Mouse (Mus musculus): Measurements from ENCODE around the gene Gps1. TPM values are rescaled to one million over a fixed set of nuclear protein-coding genes. Genes with fewer than 3 reads are reported as not detected.

Gps1 gene
- 50.2 TPM for polyA plus RNA-seq (2015; fragmentation: Illumina TruSeq; extraction: RNeasy Lipid Tissue Mini Kit (QIAGEN cat#74804); ENCODE audit: insufficient read depth, low replicate concordance)

GRCm38 (mm10) chr11:120784064-120784791 is at the start of gene Gps1, which contains the start of gene Rfng:
TSS of gene Gps1 (plus strand) at chr11:120784272.
TSS of gene Rfng (minus strand) at chr11:120784207.

GRCm38 (mm10) chr11:120762672-120763041 is 21.4 kb upstream of the Gps1 start, which contains the start of gene Hmga1b:
TSS of gene Hmga1b (plus strand) at chr11:120762794.

GRCm38 (mm10) chr11:120795756-120796613 is 11.9 kb downstream of the Gps1 start, which contains the start of gene Dus1l:
TSS of gene Dus1l (minus strand) at chr11:120796403.

GRCm38 (mm10) chr11:120823956-120824786 is 40.1 kb downstream of the Gps1 start, which contains the start of gene Fasn:
TSS of gene Fasn (minus strand) at chr11:120824547.

Other genes with a start within 250 kb of the Gps1 start
- 25.6 TPM for gene Mcrip1, start 234.5 kb upstream of the Gps1 start, polyA plus RNA-seq (2015; fragmentation: Illumina TruSeq; extraction: RNeasy Lipid Tissue Mini Kit (QIAGEN cat#74804); ENCODE audit: insufficient read depth, low replicate concordance)
- not detected for gene Ppp1r27, start 233.1 kb upstream of the Gps1 start, polyA plus RNA-seq (2015; fragmentation: Illumina TruSeq; extraction: RNeasy Lipid Tissue Mini Kit (QIAGEN cat#74804); ENCODE audit: insufficient read depth, low replicate concordance)
- 169 TPM for gene P4hb, start 211.0 kb upstream of the Gps1 start, polyA plus RNA-seq (2015; fragmentation: Illumina TruSeq; extraction: RNeasy Lipid Tissue Mini Kit (QIAGEN cat#74804); ENCODE audit: insufficient read depth, low replicate concordance)
- 169 TPM for gene Arhgdia, start 202.6 kb upstream of the Gps1 start, polyA plus RNA-seq (2015; fragmentation: Illumina TruSeq; extraction: RNeasy Lipid Tissue Mini Kit (QIAGEN cat#74804); ENCODE audit: insufficient read depth, low replicate concordance)
- gene Alyref, start 185.9 kb upstream of the Gps1 start, polyA plus RNA-seq (2015; fragmentation: Illumina TruSeq; extraction: RNeasy Lipid Tissue Mini Kit (QIAGEN cat#74804); ENCODE audit: insufficient read depth, low replicate concordance) = 65.0 TPM
- gene Anapc11, start 185.9 kb upstream of the Gps1 start, polyA plus RNA-seq (2015; fragmentation: Illumina TruSeq; extraction: RNeasy Lipid Tissue Mini Kit (QIAGEN cat#74804); ENCODE audit: insufficient read depth, low replicate concordance) = 30.2 TPM
- not detected for gene Npb, start 175.8 kb upstream of the Gps1 start, polyA plus RNA-seq (2015; fragmentation: Illumina TruSeq; extraction: RNeasy Lipid Tissue Mini Kit (QIAGEN cat#74804); ENCODE audit: insufficient read depth, low replicate concordance)
- gene Pcyt2, start 166.3 kb upstream of the Gps1 start, polyA plus RNA-seq (2015; fragmentation: Illumina TruSeq; extraction: RNeasy Lipid Tissue Mini Kit (QIAGEN cat#74804); ENCODE audit: insufficient read depth, low replicate concordance) = 42.1 TPM
- 70.1 TPM for gene Sirt7, start 159.0 kb upstream of the Gps1 start, polyA plus RNA-seq (2015; fragmentation: Illumina TruSeq; extraction: RNeasy Lipid Tissue Mini Kit (QIAGEN cat#74804); ENCODE audit: insufficient read depth, low replicate concordance)
- 22.5 TPM for gene Mafg, start 150.7 kb upstream of the Gps1 start, polyA plus RNA-seq (2015; fragmentation: Illumina TruSeq; extraction: RNeasy Lipid Tissue Mini Kit (QIAGEN cat#74804); ENCODE audit: insufficient read depth, low replicate concordance)
- gene Pycr1, start 140.5 kb upstream of the Gps1 start, polyA plus RNA-seq (2015; fragmentation: Illumina TruSeq; extraction: RNeasy Lipid Tissue Mini Kit (QIAGEN cat#74804); ENCODE audit: insufficient read depth, low replicate concordance) = 1.8 TPM
- gene Myadml2, start 136.1 kb upstream of the Gps1 start, polyA plus RNA-seq (2015; fragmentation: Illumina TruSeq; extraction: RNeasy Lipid Tissue Mini Kit (QIAGEN cat#74804); ENCODE audit: insufficient read depth, low replicate concordance) = 0.73 TPM
- gene Notum, start 123.1 kb upstream of the Gps1 start, polyA plus RNA-seq (2015; fragmentation: Illumina TruSeq; extraction: RNeasy Lipid Tissue Mini Kit (QIAGEN cat#74804); ENCODE audit: insufficient read depth, low replicate concordance) = not detected
- 22.3 TPM for gene Aspscr1, start 111.3 kb upstream of the Gps1 start, polyA plus RNA-seq (2015; fragmentation: Illumina TruSeq; extraction: RNeasy Lipid Tissue Mini Kit (QIAGEN cat#74804); ENCODE audit: insufficient read depth, low replicate concordance)
- 28.0 TPM for gene Cenpx, start 70.5 kb upstream of the Gps1 start, polyA plus RNA-seq (2015; fragmentation: Illumina TruSeq; extraction: RNeasy Lipid Tissue Mini Kit (QIAGEN cat#74804); ENCODE audit: insufficient read depth, low replicate concordance)
- 10.3 TPM for gene Lrrc45, start 70.3 kb upstream of the Gps1 start, polyA plus RNA-seq (2015; fragmentation: Illumina TruSeq; extraction: RNeasy Lipid Tissue Mini Kit (QIAGEN cat#74804); ENCODE audit: insufficient read depth, low replicate concordance)
- gene Rac3, start 62.8 kb upstream of the Gps1 start, polyA plus RNA-seq (2015; fragmentation: Illumina TruSeq; extraction: RNeasy Lipid Tissue Mini Kit (QIAGEN cat#74804); ENCODE audit: insufficient read depth, low replicate concordance) = 1.2 TPM
- 7.8 TPM for gene Dcxr, start 57.0 kb upstream of the Gps1 start, polyA plus RNA-seq (2015; fragmentation: Illumina TruSeq; extraction: RNeasy Lipid Tissue Mini Kit (QIAGEN cat#74804); ENCODE audit: insufficient read depth, low replicate concordance)
- gene Cbr2, start 52.2 kb upstream of the Gps1 start, polyA plus RNA-seq (2015; fragmentation: Illumina TruSeq; extraction: RNeasy Lipid Tissue Mini Kit (QIAGEN cat#74804); ENCODE audit: insufficient read depth, low replicate concordance) = 1.7 TPM
- gene Hmga1b, start 21.5 kb upstream of the Gps1 start, polyA plus RNA-seq (2015; fragmentation: Illumina TruSeq; extraction: RNeasy Lipid Tissue Mini Kit (QIAGEN cat#74804); ENCODE audit: insufficient read depth, low replicate concordance) = 0.40 TPM
- gene Rfng, start 65 bp upstream of the Gps1 start, polyA plus RNA-seq (2015; fragmentation: Illumina TruSeq; extraction: RNeasy Lipid Tissue Mini Kit (QIAGEN cat#74804); ENCODE audit: insufficient read depth, low replicate concordance) = 9.5 TPM
- gene Dus1l, start 12.1 kb downstream of the Gps1 start, polyA plus RNA-seq (2015; fragmentation: Illumina TruSeq; extraction: RNeasy Lipid Tissue Mini Kit (QIAGEN cat#74804); ENCODE audit: insufficient read depth, low replicate concordance) = 29.3 TPM
- 6.7 TPM for gene Fasn, start 40.3 kb downstream of the Gps1 start, polyA plus RNA-seq (2015; fragmentation: Illumina TruSeq; extraction: RNeasy Lipid Tissue Mini Kit (QIAGEN cat#74804); ENCODE audit: insufficient read depth, low replicate concordance)
- gene Ccdc57, start 148.6 kb downstream of the Gps1 start, polyA plus RNA-seq (2015; fragmentation: Illumina TruSeq; extraction: RNeasy Lipid Tissue Mini Kit (QIAGEN cat#74804); ENCODE audit: insufficient read depth, low replicate concordance) = 0.43 TPM
- 2.0 TPM for gene Slc16a3, start 164.2 kb downstream of the Gps1 start, polyA plus RNA-seq (2015; fragmentation: Illumina TruSeq; extraction: RNeasy Lipid Tissue Mini Kit (QIAGEN cat#74804); ENCODE audit: insufficient read depth, low replicate concordance)
- 123 TPM for gene Csnk1d, start 207.1 kb downstream of the Gps1 start, polyA plus RNA-seq (2015; fragmentation: Illumina TruSeq; extraction: RNeasy Lipid Tissue Mini Kit (QIAGEN cat#74804); ENCODE audit: insufficient read depth, low replicate concordance)

Data from spleen, adult 10 weeks (tissue).